Mouse (Mus musculus) heart, postnatal 0 days (tissue): Measurements from ENCODE around the gene Scd1. TPM values are rescaled to one million over a fixed set of nuclear protein-coding genes. Genes with fewer than 3 reads are reported as not detected.

Source experiments
- ATAC-seq: fragments of 200-750 bp; cut with Nextera tagmentation; 2 replicates; pipeline ENCODE4 v1.8.0; 2017; ENCODE audit warnings: low read depth, moderate number of reproducible peaks, moderate library complexity; ENCODE audit not compliant: insufficient read depth
- DNase-seq: peaks from one replicate; pipeline ENCODE4 v3.0.0-alpha.2; 2016; ENCODE audit warnings: low spot score
- H3K27ac ChIP-seq: fragments of 300-500 bp; sonication (generic); 2 replicates; pipeline ENCODE4 v1.5.1; 2014; ENCODE audit warnings: low read depth, mild to moderate bottlenecking
- H3K27me3 ChIP-seq: fragments of 300-500 bp; sonication (generic); 2 replicates; pipeline ENCODE4 v1.6.1; 2014; ENCODE audit warnings: low read length, mixed read lengths; ENCODE audit not compliant: control insufficient read depth, insufficient read depth
- H3K36me3 ChIP-seq: fragments of 300-500 bp; sonication (generic); replicated peaks from 2 replicates; pipeline ENCODE4 v1.6.1; 2014; ENCODE audit warnings: low read length, mixed read lengths; ENCODE audit not compliant: control insufficient read depth, insufficient read depth
- H3K4me1 ChIP-seq: fragments of 300-500 bp; sonication (generic); 2 replicates; pipeline ENCODE4 v1.6.1; 2014; ENCODE audit warnings: antibody characterized with exemption; ENCODE audit not compliant: control insufficient read depth, insufficient read depth
- H3K4me2 ChIP-seq: fragments of 300-500 bp; sonication (generic); 2 replicates; pipeline ENCODE4 v1.6.1; 2014; ENCODE audit warnings: low read depth, mild to moderate bottlenecking, low read length, moderate library complexity
- H3K4me3 ChIP-seq: fragments of 300-500 bp; sonication (generic); 2 replicates; pipeline ENCODE4 v1.5.1; 2014; ENCODE audit warnings: low read depth, low read length
- H3K9ac ChIP-seq: fragments of 300-500 bp; sonication (generic); replicated peaks from 2 replicates; pipeline ENCODE4 v1.6.1; 2014; ENCODE audit warnings: low read depth, low read length, mixed read lengths
- H3K9me3 ChIP-seq: fragments of 300-500 bp; sonication (generic); replicated peaks from 2 replicates; pipeline ENCODE4 v1.6.1; 2016; ENCODE audit warnings: low read length; ENCODE audit not compliant: control insufficient read depth
- CTCF ChIP-seq: IDR thresholded peaks from 2 replicates; pipeline ENCODE4 v1.5.1; 2016; ENCODE audit warnings: antibody characterized with exemption, control low read depth, low read depth
- EP300 ChIP-seq: IDR thresholded peaks from 2 replicates; pipeline ENCODE4 v1.6.1; 2016; ENCODE audit warnings: antibody characterized with exemption, low read depth
- WGBS: fragments of 180-500 bp; shearing (Covaris S2); extraction: QIAGEN DNeasy Blood & Tissue Kit; methylation state at CpG from one replicate; pipeline ENCODE4 v1.1.7; 2014; 5-methylcytosine and 5-hydroxymethylcytosine counted together
- polyA plus RNA-seq: library from polyadenylated mRNA; unstranded; fragments of >200 nt; fragmentation: Nextera tagmentation; extraction: Ambion mirVana; gene quantifications from 2 replicates; pipeline ENCODE4 v1.2.1, GENCODE M21; 2015
- total RNA-seq: library from RNA; depleted of rRNA; stranded (reverse); fragments of >200 nt; gene quantifications from 2 replicates; pipeline ENCODE4 v1.2.3, GENCODE M21; 2014; ENCODE audit warnings: low replicate concordance; rRNA removed

Scd1 gene
- total and polyA plus RNA-seq, 2 experiments from 2014 or later = 0.66 to 6.2 TPM

DNA sequence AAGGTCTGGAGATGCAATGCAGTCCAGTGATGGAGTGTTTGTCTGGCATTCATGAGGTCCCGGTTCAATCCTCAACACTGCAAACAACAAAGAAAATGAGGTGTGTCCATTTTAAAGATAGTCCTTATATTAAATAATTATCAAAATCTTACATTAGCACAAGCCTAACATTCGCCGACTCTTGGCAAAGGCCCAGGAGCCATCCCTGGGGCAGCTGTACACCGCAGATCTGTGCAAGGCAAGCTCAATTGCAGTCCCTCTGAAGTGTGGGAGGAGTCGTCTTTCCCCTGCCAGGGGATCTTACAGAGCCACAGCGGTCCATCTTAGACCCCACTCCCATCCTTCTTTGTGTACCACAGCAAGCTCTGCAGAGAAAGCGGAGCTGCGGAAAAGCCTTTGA lies 49.0 kb downstream of the Scd1 start:
- H3K36me3 ChIP-seq = no peaks in the 10 kb centered on the region
- no peak overlapping the region for H3K27ac ChIP-seq
- no peak overlapping the region for H3K4me2 ChIP-seq
- no peak overlapping the region for H3K9ac ChIP-seq
- no peaks in the 10 kb centered on the region for H3K27me3 ChIP-seq
- TF ChIP-seq EP300 (no peak), CTCF (no peak)
- H3K4me3 ChIP-seq = no peak overlapping the region
- no peaks in the 10 kb centered on the region for H3K4me1 ChIP-seq
- no peak for DNase-seq
- WGBS = 56% methylated on average over 8 of the region's 8 CpGs
- ATAC-seq = no peak
- H3K9me3 ChIP-seq = no peaks in the 10 kb centered on the region

DNA sequence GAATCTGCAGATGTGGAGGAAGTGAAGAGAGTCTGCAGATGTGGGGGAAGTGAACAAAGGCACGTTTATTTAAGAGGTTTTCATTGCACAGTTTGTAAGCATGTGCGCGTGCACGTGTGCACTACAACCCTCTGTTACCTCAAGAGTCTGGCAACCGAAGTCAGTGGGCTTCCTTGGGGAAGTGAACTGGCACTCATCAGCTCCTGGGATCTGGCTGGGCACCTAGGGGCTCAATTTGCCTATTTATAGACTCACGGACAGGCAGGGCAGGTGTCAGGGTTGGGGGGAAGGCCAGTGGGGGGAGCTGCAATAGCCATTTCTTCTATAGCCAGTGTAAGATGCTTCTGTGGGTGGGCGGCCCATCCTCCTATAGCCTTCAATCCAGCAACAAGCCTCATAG lies 55.9 kb downstream of the Scd1 start:
- Histone ChIP-seq H3K4me1 (no peaks in the 10 kb centered on the region), H3K9ac (no peak overlapping the region), H3K27me3 (no peaks in the 10 kb centered on the region), H3K9me3 (no peaks in the 10 kb centered on the region), H3K4me3 (no peak overlapping the region), H3K36me3 (no peaks in the 10 kb centered on the region), H3K27ac (no peak overlapping the region), H3K4me2 (no peak overlapping the region)
- ATAC-seq (no peak), DNase-seq (no peak)
- no peak for TF ChIP-seq EP300
- TF ChIP-seq CTCF = no peak
- WGBS = 75% methylated on average over 7 of the region's 7 CpGs

DNA sequence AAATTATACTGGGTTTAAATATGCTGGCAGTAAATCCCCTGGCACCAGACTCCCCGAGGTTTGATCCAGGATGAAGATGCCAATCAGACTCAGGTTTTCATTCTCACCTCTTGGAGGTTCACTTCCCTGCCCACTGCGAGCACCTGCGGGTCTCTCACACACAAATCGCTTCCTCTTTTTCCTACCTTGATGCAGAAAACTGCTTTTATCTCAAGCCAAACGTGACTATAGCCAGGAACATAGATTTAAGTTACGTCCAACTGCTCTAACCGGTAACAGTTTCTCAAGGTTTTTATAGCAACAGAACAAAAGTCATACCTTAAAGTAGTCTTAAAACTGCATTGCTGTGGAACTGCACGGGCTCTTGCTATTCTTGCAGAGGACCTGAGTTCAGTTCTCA lies 58.0 kb downstream of the Scd1 start:
- no peaks in the 10 kb centered on the region for H3K4me1 ChIP-seq
- no peak overlapping the region for H3K4me3 ChIP-seq
- no peak overlapping the region for H3K4me2 ChIP-seq
- no peaks in the 10 kb centered on the region for H3K27me3 ChIP-seq
- TF ChIP-seq EP300 (no peak), CTCF (no peak)
- no peak for DNase-seq
- H3K27ac ChIP-seq = no peak overlapping the region
- 85% methylated on average over 8 of the region's 8 CpGs for WGBS
- no peak for ATAC-seq
- H3K9me3 ChIP-seq = no peaks in the 10 kb centered on the region
- H3K9ac ChIP-seq = no peak overlapping the region
- no peaks in the 10 kb centered on the region for H3K36me3 ChIP-seq

Other genes with a start within 250 kb of the Scd1 start
- not detected in 2 replicates for gene Pkd2l1, start 215.4 kb downstream of the Scd1 start, total RNA-seq
- not detected in 2 replicates for gene Pkd2l1, start 215.4 kb downstream of the Scd1 start, polyA plus RNA-seq
- not detected in 2 replicates for gene Scd3, start 204.6 kb downstream of the Scd1 start, total RNA-seq
- gene Scd3, start 204.6 kb downstream of the Scd1 start, polyA plus RNA-seq = 0.14 TPM in 1 of 2 replicates, not detected in the other
- gene Scd2, start 114.2 kb downstream of the Scd1 start, total RNA-seq = 307 and 374 TPM in 2 replicates
- gene Scd2, start 114.2 kb downstream of the Scd1 start, polyA plus RNA-seq = 47.5 and 61.2 TPM in 2 replicates
- gene Scd4, start 74.8 kb downstream of the Scd1 start, total RNA-seq = 10.8 and 37.4 TPM in 2 replicates
- 30.8 and 38.2 TPM in 2 replicates for gene Scd4, start 74.8 kb downstream of the Scd1 start, polyA plus RNA-seq
- gene Wnt8b, start 85.6 kb upstream of the Scd1 start, total RNA-seq = 0.27 TPM in 1 of 2 replicates, not detected in the other
- gene Wnt8b, start 85.6 kb upstream of the Scd1 start, polyA plus RNA-seq = not detected in 2 replicates
- gene Sec31b, start 138.0 kb upstream of the Scd1 start, total RNA-seq = 4.2 and 5.5 TPM in 2 replicates
- 1.6 and 1.8 TPM in 2 replicates for gene Sec31b, start 138.0 kb upstream of the Scd1 start, polyA plus RNA-seq
- not detected in 2 replicates for gene Gm20538, start 145.0 kb upstream of the Scd1 start, total RNA-seq
- not detected in 2 replicates for gene Gm20538, start 145.0 kb upstream of the Scd1 start, polyA plus RNA-seq
- gene Ndufb8, start 147.6 kb upstream of the Scd1 start, total RNA-seq = 1,695 and 1,852 TPM in 2 replicates
- 2,183 and 2,286 TPM in 2 replicates for gene Ndufb8, start 147.6 kb upstream of the Scd1 start, polyA plus RNA-seq
- 10.5 and 16.9 TPM in 2 replicates for gene Hif1an, start 155.0 kb upstream of the Scd1 start, total RNA-seq
- gene Hif1an, start 155.0 kb upstream of the Scd1 start, polyA plus RNA-seq = 14.4 and 15.9 TPM in 2 replicates